Mouse (Mus musculus) bone marrow, adult 2 months (tissue): ENCODE data around the gene Olfr554.

Experiments
- CTCF ChIP-seq: fragments of 200-500 bp; IDR thresholded peaks from 2 replicates; pipeline ENCODE4 v1.5.1; 2011; ENCODE audit warnings: low read length, control low read depth; ENCODE audit not compliant: control insufficient read depth, insufficient read depth
- POLR2A ChIP-seq: fragments of 200-500 bp; IDR thresholded peaks from 2 replicates; pipeline ENCODE4 v1.6.1; 2011; ENCODE audit warnings: low read depth, mild to moderate bottlenecking, control low read depth, low read length, borderline replicate concordance; ENCODE audit not compliant: control insufficient read depth

- no peak for TF ChIP-seq CTCF
- TF ChIP-seq POLR2A = no peak
Measured at GRCm38 (mm10) chr7:102664599-102664998, 26.4 kb downstream of the Olfr554 start, which contains the start of gene Olfr556.
